Mouse (Mus musculus) left cerebral cortex, postnatal 4 days (tissue): ENCODE measurements at regions not wholly inside any gene's neighbourhood (a gene's known extent, or its start where the extent isn't known, plus 50 kb on each side); places are given as distances from the start of the nearest gene placed in this dataset.

Experiments
- DNase-seq: peaks from one replicate; pipeline ENCODE4 v3.0.0-alpha.2; 2022
- intact Hi-C: fragments of 180-260 bp; cut with DNase I; formaldehyde crosslinking; loops from one replicate; pipeline ENCODE4 v1.15.1; 2025

- intact Hi-C loops = no loop called here
- no peak for DNase-seq
Observed at GRCm38 (mm10) chr19:18444324-18444723, 187.3 kb downstream of the Ostf1 start.

DNA sequence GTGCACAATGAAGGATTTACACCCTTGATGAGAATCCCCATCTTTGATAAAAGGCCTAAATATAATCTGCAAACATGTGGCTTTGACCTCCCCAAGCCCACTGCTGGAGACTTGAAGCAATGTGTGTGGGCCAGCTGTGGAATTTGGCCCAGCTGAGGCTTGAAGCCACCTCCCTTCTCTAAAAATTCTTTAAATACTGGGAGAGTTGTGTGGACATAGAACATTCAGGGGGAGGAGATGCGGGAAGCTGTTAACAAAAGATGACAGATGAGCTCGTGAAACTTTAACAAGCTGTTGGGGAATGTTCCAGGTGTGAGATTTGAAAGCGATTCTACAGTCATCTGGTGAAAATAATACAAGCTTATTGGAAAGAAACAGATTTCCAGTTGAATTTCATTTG, 195.3 kb downstream of the Ostf1 start:
- no peak for DNase-seq
- intact Hi-C loops = no loop called here

GRCm38 (mm10) chr19:18420381-18420785, 211.2 kb downstream of the Ostf1 start:
- peak; percentile 70 for DNase-seq
- intact Hi-C loops = no loop called here

- intact Hi-C loops = no loop called here
- no peak for DNase-seq
Observed at GRCm38 (mm10) chr19:18418548-18418947, 213.1 kb downstream of the Ostf1 start.

DNA sequence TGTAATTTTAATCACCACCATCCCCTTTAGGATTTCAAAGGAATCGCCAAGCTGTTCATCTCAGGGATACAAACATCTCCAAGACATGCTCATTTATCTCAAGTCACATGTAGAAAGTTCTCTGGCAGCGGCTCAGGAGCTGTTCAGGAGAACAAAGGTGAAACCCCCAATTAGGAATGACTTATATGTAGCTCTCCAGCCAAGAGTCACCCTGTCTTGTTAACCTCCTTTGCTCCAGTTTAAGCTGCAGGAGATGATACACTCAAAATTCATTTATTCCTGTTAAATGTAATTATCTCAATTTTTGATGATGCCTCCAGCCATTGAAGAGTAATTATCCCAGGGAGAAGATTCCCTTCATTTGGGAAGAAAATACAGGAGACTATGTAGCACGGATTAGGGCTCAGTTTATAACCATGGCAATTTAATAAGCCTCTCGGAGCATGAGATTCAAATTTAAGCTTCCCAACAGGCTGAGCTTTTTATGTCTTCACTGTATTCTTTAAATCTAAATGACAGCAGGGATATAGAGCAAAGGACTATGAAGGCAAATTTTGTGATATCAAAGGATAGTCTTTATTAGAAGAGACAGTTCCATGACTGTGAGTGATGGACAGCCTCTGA, 254.0 kb downstream of the Ostf1 start:
- intact Hi-C loops = no loop called here
- DNase-seq = no peak

DNA sequence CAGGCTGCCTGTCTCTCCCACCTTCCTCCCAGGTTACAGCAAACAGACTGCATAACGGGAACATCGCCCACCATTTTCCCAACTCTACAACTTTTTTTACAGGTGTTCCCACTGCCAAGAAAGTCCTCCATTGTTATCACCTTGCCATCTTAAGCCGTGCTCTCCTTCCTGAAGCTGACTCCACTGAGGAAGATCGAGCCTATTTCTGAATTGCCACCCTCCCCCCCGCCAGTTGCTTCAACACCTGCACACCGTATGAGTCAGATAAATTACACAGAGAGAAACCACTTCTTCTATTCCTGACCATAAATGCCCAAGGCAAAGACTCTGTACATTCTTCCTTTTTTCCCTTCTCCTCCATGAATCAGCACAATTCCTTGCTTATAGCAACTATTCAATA, 263.0 kb downstream of the Ostf1 start:
- intact Hi-C loops = no loop called here
- no peak for DNase-seq

- DNase-seq = no peak
Observed at GRCm38 (mm10) chr19:18353960-18354359, 277.7 kb downstream of the Ostf1 start.

GRCm38 (mm10) chr19:18345735-18346134, 285.9 kb downstream of the Ostf1 start:
- no peak for DNase-seq
- intact Hi-C loops = no loop called here

More at GRCm38 (mm10) chr19:18353960-18354359, 277.7 kb downstream of the Ostf1 start:
- intact Hi-C loops = no loop called here

DNA sequence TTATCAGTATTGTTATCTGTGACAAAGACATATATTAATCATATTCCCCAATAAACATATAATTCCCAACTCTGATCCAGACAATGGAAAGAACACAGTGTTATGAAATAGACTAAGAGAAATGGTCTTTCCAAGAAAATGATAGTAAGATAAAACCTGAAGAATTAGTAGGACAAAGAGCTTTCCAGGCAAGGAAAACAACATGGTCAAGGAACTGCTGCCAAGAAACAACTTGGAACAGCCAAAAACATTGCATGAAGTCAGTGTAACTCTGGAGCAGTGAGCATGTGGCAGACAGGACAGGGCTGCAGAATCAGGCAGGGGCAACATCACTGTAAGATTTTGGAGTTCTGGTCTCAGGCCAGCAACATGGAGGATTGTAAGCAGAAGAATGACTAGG, 288.0 kb downstream of the Ostf1 start:
- intact Hi-C loops = no loop called here

DNA sequence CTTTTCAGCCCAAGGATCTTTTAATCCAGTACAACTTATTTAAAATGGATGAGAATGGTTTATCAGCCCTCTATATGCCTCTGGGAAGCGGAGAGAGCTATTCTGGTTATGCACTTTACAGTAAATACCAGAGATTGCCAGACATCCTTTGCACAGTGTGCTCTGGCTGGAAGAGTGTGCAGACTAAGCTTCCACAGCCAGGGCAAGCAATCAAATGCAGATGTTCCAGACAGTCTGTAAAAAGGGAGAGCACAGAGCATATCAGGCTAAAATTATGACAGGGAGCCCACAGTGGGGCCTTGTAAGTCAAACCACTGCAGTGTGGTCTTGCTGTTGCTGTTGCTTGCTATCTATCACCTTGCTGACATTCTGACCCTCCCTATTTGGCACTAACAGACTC, 288.6 kb downstream of the Ostf1 start:
- no peak for DNase-seq
- intact Hi-C loops = no loop called here

More for the DNA sequence above, 288.0 kb downstream of the Ostf1 start:
- no peak for DNase-seq

DNA sequence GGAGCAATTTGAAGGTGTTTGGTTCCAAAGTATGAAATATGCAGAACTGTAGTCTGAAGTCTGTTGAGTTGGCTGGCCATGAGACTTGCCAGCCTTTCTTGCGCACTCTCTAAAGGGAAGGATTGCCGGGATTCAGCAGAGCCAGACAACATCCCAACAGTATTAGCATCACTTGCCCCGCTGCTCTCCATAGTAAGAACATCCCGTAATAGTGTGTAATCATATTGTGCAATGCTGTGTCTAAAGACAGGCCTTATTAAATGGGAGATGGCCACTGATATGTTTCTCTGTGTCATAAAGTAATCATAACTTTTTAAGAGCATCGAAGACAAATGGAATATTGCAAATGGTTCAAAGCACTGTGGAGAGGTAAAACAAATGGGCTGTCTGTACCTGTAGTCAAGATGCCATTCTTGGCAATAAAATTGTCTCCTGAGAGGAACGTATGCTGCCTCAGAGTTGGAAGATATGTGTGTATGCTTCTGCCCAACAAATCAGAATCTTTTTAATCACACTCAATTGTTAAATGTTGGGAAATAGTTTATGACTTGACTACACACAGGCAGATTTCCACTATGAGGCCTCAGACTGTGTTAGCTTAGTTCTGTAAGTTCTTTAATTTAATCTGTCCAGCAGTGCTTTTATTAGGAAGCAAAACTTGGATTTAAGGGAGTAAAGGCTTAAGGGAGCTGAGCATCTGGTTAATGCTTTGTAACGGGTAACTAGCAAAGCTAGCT, 293.6 kb downstream of the Ostf1 start:
- intact Hi-C loops = no loop called here

DNA sequence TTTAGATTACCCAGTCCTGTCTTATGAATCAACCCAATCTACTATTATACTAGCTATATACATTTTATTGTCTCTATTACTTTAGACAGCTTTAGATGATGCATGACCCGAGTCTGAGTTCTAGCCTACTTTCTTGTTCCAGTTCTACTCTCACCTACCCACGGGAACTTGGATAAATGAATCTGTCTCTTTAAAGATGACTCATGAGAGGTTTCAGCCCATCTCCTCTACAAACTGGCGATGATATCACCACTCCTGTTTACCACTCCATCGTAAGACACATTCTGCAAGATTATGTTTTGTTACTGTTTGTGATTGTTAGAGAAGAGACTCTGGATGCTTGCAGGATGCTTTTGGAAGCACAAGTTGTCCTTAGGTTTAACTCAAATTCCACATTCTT, 295.0 kb downstream of the Ostf1 start:
- DNase-seq = no peak

More for the DNA sequence above, 293.6 kb downstream of the Ostf1 start:
- DNase-seq = no peak

DNA sequence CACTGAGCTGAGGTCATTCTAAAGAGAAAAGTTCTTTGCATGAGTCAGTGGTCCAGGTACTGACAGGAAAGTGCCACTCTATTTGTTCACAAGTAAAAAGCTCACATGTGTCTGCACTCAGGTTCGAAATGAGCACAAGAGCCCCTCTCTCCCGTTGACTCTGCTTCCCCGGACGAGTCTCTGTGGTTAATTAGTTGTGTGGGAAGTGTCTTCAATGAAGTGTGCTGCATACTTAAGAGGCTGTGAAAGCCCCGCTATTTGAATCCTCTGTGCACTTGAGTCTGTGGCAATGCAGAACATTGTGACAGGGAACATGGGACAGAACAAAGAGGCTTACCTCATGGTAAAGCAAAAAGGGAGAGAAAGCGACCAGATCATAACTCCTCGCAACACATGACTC, 297.0 kb downstream of the Ostf1 start:
- intact Hi-C loops = no loop called here
- no peak for DNase-seq

More for the DNA sequence above, 295.0 kb downstream of the Ostf1 start:
- intact Hi-C loops = no loop called here

DNA sequence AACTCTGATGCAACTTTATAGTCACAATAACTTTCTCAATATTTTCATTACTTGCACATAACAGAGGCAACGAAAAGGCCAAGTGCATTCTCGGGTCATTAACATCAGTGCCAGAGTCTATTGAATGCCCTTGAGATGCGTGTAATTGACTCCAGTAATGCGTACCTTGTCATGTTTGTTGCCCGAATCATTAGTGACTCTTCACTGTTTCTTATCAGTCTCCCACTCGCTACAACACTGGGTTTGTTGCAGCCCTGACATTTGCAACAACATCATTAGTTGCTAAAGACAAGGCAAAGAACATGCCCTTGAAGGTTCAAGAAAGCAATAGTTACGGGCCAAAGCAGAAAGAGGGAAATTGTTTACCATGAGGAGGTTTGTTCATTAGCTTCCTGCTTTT, 299.8 kb downstream of the Ostf1 start:
- DNase-seq = no peak
- intact Hi-C loops = no loop called here

GRCm38 (mm10) chr19:18329421-18329820, 302.2 kb downstream of the Ostf1 start:
- intact Hi-C loops = no loop called here
- DNase-seq = no peak

- no peak for DNase-seq
- intact Hi-C loops = no loop called here
Observed at GRCm38 (mm10) chr19:18318391-18318944, 313.2 kb downstream of the Ostf1 start.

DNA sequence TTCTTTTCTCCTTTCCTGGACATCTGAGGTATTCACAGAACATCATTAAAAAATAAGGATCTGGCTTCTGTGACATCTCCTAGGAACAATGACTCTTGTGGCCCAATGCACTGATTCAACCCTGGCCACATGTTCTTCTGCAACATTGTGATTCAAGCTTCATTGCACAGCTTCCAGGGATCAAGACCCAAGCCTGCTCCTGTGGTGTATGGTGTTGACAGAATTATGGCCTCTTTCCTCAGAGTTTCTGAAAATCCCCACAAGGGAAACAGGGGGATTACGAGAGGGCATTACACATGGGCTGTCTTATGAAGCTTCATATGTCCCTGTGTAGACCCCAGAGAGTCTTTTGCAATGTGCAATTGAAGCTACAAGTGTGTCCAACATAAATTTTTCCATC, 358.2 kb downstream of the Ostf1 start:
- intact Hi-C loops = no loop called here
- no peak for DNase-seq

- DNase-seq = no peak
- intact Hi-C loops = no loop called here
Observed at GRCm38 (mm10) chr19:18255074-18255684, 376.4 kb downstream of the Ostf1 start.

- DNase-seq = no peak
- intact Hi-C loops = no loop called here
Observed at GRCm38 (mm10) chr19:18253333-18253732, 378.3 kb downstream of the Ostf1 start.
